Mouse (Mus musculus) kidney, adult 2 months (tissue): Measurements from ENCODE around the gene Bloc1s3.

Source experiments
- CTCF ChIP-seq: fragments of 200-500 bp; conservative IDR thresholded peaks from 2 replicates; pipeline ENCODE4 v1.5.1; 2011; ENCODE audit warnings: low read depth, mild to moderate bottlenecking, control low read depth, low read length, moderate library complexity, mixed read lengths; ENCODE audit not compliant: insufficient read depth, insufficient read length
- POLR2A ChIP-seq: fragments of 200-500 bp; IDR thresholded peaks from one replicate; pipeline ENCODE4 v1.6.1; 2011; ENCODE audit warnings: low read depth, low read length, control low read depth

DNA sequence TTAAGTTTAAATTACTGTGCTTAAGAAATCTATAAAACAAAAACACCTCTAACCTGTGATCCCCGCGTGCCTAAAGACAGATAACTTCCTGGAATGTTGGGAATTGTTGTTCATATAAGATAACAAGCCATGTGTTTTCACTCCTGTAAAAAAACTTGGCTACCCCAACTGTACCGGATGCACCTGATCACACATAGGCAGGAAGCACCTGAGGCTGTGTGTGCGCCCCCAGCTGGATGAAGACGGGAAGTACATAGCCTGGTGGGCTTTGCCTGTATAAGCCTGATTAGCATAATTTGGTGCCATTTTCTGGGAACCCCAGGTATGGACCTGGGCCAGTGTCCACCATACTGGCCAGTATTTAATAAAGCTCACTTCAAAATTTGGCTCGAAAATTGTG is 35.4 kb upstream of the Bloc1s3 start:
- no peak for TF ChIP-seq POLR2A
- TF ChIP-seq CTCF, result peak; percentile 50
